Mouse (Mus musculus): ENCODE results near the gene Iqcn. TPM values are rescaled to one million over a fixed set of nuclear protein-coding genes. Genes with fewer than 3 reads are reported as not detected.

Iqcn gene
- polyA plus RNA-seq, 1 experiment = 0.08 TPM

DNA sequence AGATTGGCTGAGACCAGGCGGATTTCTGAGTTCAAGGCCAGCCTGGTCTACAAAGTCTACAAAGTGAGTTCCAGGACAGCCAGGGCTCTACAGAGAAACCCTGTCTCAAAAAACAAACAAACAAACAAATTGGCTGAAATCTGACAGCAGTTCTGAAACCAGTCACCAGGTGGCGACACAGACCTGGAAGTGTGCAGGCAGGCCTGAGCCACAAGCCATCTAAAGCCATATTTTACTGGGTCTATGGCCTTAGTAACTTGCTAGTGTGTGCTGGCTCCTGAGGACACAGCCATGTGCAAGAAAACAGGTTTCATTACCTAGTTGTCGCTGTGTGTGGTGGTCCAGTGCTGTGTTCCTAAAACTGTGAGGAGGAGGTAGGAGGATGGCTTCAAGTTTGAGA is 17.5 kb downstream of the Iqcn start:
- Histone ChIP-seq H3K27ac (ENCODE audit: insufficient read depth, low read length) (no peak overlapping the region), H3K4me3 (ENCODE audit: insufficient read depth, low read length) (no peak overlapping the region), H3K4me1 (ENCODE audit: control insufficient read depth, insufficient read depth, low read length) (no peaks in the 10 kb centered on the region)
- TF ChIP-seq POLR2A (IDR thresholded peaks at IDR 0.05; ENCODE audit: extremely low read depth, insufficient read depth, low read length) (no peak), CTCF (IDR thresholded peaks at IDR 0.05; ENCODE audit: extremely low read depth, insufficient read depth, low read length) (peak; percentile 92)

DNA sequence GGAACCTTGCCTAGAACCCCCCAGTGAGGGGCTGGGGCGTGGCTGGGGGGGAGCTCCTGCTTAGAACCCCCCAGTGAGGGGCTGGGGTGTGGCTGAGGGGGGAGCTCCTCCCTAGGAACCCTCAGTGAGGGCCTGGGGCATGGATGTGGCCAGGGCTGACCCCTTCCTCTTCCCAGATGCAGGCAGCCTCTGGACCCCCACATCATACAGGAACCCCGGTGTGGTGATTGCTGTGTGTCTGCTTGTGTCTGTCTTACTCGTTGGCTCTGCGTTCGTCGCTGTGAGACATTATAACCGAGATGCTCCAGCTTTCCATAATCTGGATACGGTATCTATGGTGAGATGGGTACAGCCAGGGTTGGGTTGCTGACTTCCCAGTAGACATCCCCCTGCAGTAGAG is 18.3 kb downstream of the Iqcn start:
- TF ChIP-seq CTCF (IDR thresholded peaks at IDR 0.05; ENCODE audit: extremely low read depth, insufficient read depth, low read length) (no peak), POLR2A (IDR thresholded peaks at IDR 0.05; ENCODE audit: extremely low read depth, insufficient read depth, low read length) (no peak)
- H3K4me1 ChIP-seq (ENCODE audit: control insufficient read depth, insufficient read depth, low read length) = no peaks in the 10 kb centered on the region
- H3K4me3 ChIP-seq (ENCODE audit: insufficient read depth, low read length) = no peak overlapping the region
- no peak overlapping the region for H3K27ac ChIP-seq (ENCODE audit: insufficient read depth, low read length)

DNA sequence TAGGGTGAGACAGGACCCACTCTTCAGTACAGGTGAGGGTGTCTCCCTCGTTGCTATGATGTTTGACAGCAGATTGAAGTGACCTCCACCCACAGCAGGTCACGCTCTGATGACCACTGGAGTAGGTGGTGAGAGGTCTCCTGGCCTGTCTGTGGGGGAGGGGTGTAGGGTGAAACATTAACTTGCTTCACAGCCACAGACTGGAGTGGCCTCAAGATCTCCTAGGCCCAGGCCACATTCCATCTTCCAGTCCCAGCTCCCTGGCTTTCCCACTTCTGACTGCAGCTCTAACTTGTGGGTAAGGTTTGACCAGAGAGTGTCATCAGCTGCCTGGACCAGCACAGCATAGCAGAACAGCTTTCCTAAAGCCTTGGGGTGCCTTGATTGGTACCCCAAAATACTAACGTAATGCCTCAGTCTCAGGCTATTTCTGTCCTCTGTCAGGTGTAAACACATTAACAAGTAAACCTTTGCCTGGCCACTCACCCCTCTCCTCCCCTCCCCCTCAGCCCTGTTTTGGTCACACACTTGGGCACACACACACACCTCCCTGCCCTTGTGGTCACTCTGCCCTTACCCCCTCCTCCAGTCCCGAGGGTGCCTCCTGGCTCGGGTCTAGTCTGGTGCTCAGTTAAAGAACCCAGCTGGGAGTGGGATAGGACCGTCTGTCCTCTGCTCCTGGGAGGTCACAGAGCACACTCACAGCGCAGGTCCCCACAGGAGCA is 20.4 kb downstream of the Iqcn start, which contains the start of gene Pde4c:
Gene Pde4c, plus strand, starts transcription at position 235 of the 725 bp plus-strand sequence.
- Histone ChIP-seq H3K4me3 (ENCODE audit: insufficient read depth, low read length) (no peak within 1 kb of the TSS), H3K27ac (ENCODE audit: insufficient read depth, low read length) (no peak within 1 kb of the TSS), H3K4me1 (ENCODE audit: control insufficient read depth, insufficient read depth, low read length) (no peaks in the 10 kb centered on the region)
- no peak for TF ChIP-seq CTCF (IDR thresholded peaks at IDR 0.05; ENCODE audit: extremely low read depth, insufficient read depth, low read length)
- TF ChIP-seq POLR2A (IDR thresholded peaks at IDR 0.05; ENCODE audit: extremely low read depth, insufficient read depth, low read length) = no peak

DNA sequence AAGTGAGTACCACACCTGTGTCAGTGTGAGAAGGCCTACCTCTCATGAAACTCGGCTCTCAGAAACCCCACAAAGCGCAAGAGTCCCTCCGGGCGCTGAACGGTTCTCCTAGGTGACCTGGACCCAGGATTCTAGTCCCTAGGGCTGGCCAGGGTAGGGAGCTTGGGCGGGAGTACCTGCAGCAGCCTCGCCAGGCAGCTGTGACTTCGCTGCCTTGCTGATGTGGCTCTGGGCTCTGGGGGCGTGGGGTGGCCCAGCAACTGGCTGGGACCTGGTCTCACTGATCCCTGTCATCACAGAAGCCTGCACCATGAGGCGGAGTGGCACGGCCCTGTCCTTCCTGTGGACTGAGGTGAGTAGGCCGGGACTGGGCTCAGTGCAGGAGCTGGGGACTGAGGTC is 21.0 kb downstream of the Iqcn start:
- H3K27ac ChIP-seq (ENCODE audit: insufficient read depth, low read length) = no peak overlapping the region
- TF ChIP-seq POLR2A (IDR thresholded peaks at IDR 0.05; ENCODE audit: extremely low read depth, insufficient read depth, low read length) (no peak), CTCF (IDR thresholded peaks at IDR 0.05; ENCODE audit: extremely low read depth, insufficient read depth, low read length) (no peak)
- H3K4me1 ChIP-seq (ENCODE audit: control insufficient read depth, insufficient read depth, low read length) = no peaks in the 10 kb centered on the region
- no peak overlapping the region for H3K4me3 ChIP-seq (ENCODE audit: insufficient read depth, low read length)

DNA sequence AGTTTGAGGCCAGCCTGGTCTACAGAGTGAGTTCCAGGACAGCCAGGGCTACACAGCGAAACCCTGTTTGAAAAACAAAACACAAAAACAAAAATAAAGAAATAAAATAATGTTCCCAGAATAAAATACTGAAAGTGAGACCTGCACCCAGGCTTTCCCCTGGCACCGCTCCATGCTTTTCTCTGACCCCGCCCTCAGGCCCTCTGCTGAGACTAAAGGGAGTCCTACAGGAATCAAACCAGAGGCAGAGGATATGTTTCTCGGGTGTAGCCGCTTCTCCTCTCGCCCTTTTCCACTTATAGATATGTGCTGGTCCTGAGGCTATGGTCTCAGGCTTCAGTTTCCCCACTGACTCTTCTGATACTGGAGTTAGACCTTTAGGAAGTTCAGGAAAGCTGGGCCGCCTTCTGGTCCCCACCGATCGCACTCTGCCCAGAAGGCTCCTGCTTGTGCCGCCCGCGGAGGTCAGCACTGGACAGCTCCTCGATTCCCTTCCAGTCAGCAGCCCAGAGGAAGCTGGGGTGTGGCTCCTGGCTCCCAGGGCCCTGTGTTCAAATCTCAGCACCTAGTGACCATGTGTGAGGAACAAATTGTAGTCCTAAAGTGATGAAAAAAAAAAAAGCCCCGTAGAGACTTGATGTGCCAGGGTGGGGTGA is 22.7 kb downstream of the Iqcn start:
- H3K4me3 ChIP-seq (ENCODE audit: insufficient read depth, low read length) = no peak overlapping the region
- TF ChIP-seq POLR2A (IDR thresholded peaks at IDR 0.05; ENCODE audit: extremely low read depth, insufficient read depth, low read length) (no peak), CTCF (IDR thresholded peaks at IDR 0.05; ENCODE audit: extremely low read depth, insufficient read depth, low read length) (no peak)
- no peak overlapping the region for H3K27ac ChIP-seq (ENCODE audit: insufficient read depth, low read length)
- no peaks in the 10 kb centered on the region for H3K4me1 ChIP-seq (ENCODE audit: control insufficient read depth, insufficient read depth, low read length)

DNA sequence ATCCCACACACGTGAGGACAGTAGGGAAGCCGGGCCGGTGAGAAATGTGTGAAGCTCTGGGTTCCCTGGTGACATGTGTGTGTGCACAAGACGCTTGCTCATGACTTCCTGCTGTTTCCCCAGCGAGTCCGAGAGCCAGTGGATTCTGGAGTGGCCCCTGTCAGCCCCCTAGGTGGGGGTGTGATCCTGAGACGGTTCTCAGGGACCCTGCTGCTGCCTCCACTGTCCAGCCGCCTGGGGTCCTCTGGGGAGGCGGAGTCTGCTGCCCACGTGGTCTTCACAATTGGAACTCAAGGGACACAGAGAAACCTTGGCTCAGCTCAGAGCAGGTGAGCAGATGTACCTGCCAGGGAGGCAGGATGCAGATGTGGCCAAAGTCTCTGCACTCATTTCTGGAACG is 23.5 kb downstream of the Iqcn start:
- Histone ChIP-seq H3K27ac (ENCODE audit: insufficient read depth, low read length) (no peak overlapping the region), H3K4me1 (ENCODE audit: control insufficient read depth, insufficient read depth, low read length) (no peaks in the 10 kb centered on the region), H3K4me3 (ENCODE audit: insufficient read depth, low read length) (no peak overlapping the region)
- no peak for TF ChIP-seq POLR2A (IDR thresholded peaks at IDR 0.05; ENCODE audit: extremely low read depth, insufficient read depth, low read length)
- no peak for TF ChIP-seq CTCF (IDR thresholded peaks at IDR 0.05; ENCODE audit: extremely low read depth, insufficient read depth, low read length)

DNA sequence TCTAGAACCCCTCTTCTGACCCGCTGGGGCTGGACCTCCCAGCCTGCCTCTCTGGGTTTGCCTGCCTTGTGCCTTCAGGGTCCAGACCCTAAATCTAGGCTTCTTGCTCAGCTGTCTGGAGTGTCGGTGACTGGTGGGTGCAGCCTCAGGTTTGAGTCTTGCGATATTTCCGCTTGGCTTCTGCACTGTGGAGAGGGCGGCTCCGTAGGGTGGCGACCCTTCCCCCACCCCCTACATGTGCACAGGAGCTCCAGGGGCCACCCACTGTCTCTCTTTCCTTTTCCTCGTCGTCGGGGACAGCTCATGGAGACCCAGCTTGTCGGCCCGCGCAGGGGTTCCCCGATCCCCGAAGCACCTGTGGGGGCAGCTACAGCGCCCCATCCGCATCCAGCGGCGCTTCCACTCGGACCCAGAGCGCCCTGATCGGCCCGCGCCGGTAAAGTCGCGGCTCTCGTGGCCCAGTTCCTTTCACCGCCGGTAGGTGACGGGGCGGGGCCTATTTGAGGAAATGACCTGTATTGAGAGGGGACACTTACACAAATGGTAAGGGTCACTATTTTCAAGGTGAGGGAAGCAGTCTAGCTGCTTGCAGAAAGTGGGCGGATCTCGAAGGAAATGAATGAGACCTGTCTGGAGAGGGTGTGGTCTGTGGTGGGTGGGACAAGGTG is 26.7 kb downstream of the Iqcn start:
- H3K4me1 ChIP-seq (ENCODE audit: control insufficient read depth, insufficient read depth, low read length) = no peaks in the 10 kb centered on the region
- H3K4me3 ChIP-seq (ENCODE audit: insufficient read depth, low read length) = no peak overlapping the region
- TF ChIP-seq CTCF (IDR thresholded peaks at IDR 0.05; ENCODE audit: extremely low read depth, insufficient read depth, low read length) (no peak), POLR2A (IDR thresholded peaks at IDR 0.05; ENCODE audit: extremely low read depth, insufficient read depth, low read length) (no peak)
- no peak overlapping the region for H3K27ac ChIP-seq (ENCODE audit: insufficient read depth, low read length)

DNA sequence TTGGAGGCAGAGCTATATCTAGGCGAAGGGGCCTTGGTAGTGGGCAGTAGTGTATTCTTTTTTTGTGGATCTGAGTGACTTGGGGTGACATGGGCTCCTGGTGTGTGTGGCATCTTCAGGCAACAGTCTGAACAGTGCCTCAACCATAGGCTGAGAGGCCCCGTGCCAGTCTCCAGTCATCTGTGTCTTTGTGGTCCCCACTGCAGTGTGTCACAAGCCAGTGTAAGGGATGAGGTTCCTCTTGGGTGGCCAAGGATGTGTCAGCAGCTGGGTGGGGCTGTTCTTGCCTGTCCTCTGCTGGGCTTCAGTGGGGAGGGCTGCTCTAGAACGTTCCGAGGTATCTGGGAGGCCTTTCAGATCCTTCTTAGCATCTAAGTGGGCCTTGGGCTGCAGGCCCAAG is 27.7 kb downstream of the Iqcn start:
- no peaks in the 10 kb centered on the region for H3K4me1 ChIP-seq (ENCODE audit: control insufficient read depth, insufficient read depth, low read length)
- no peak overlapping the region for H3K27ac ChIP-seq (ENCODE audit: insufficient read depth, low read length)
- H3K4me3 ChIP-seq (ENCODE audit: insufficient read depth, low read length) = no peak overlapping the region
- TF ChIP-seq POLR2A (IDR thresholded peaks at IDR 0.05; ENCODE audit: extremely low read depth, insufficient read depth, low read length) (no peak), CTCF (IDR thresholded peaks at IDR 0.05; ENCODE audit: extremely low read depth, insufficient read depth, low read length) (no peak)

DNA sequence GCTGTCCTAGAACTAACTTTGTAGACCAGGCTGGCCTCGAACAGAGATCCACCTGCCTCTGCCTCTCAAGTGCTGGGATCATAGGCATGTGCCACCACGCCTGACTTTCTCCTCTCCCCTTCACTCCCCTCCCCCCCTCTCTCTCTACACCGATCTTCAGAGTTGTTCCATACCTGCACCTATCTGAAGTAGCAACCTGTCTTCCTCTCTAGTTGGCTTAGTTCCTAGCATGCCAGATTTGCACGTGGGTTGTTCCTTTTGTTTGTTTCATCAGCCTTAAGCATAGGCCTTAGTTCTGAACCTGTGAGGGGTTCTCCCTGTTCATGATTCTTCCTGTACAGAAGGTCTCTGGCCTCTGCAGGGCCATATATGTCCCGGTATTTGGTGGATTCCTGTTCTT is 34.4 kb downstream of the Iqcn start:
- Histone ChIP-seq H3K4me1 (ENCODE audit: control insufficient read depth, insufficient read depth, low read length) (no peaks in the 10 kb centered on the region), H3K4me3 (ENCODE audit: insufficient read depth, low read length) (no peak overlapping the region), H3K27ac (ENCODE audit: insufficient read depth, low read length) (no peak overlapping the region)
- TF ChIP-seq POLR2A (IDR thresholded peaks at IDR 0.05; ENCODE audit: extremely low read depth, insufficient read depth, low read length) (no peak), CTCF (IDR thresholded peaks at IDR 0.05; ENCODE audit: extremely low read depth, insufficient read depth, low read length) (no peak)

Measured in cortical plate, adult 2 months (tissue).